Mouse (Mus musculus): ENCODE data around the gene Bcas3.

Bcas3 gene

DNA sequence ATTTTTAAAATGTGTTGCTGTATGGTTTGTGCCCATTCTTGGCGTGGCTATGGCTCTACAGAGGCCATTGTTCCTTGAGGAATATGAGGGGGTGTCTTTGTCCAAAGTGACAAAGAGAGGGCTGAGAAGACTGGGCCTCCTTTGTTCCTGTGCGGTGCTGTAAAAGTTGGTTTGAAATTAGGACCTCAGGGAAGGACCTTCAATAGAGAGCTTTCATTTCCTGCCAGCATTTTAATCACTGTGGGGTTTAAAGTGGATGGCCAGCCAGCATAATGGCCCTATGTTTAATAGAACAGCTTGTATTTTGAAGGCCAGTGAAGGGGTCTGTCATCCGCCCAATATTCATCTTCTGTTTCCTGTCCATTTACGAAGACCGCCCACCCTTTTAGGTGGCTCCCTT, 325.7 kb downstream of the Bcas3 start:
- DNase-seq: no peak

DNA sequence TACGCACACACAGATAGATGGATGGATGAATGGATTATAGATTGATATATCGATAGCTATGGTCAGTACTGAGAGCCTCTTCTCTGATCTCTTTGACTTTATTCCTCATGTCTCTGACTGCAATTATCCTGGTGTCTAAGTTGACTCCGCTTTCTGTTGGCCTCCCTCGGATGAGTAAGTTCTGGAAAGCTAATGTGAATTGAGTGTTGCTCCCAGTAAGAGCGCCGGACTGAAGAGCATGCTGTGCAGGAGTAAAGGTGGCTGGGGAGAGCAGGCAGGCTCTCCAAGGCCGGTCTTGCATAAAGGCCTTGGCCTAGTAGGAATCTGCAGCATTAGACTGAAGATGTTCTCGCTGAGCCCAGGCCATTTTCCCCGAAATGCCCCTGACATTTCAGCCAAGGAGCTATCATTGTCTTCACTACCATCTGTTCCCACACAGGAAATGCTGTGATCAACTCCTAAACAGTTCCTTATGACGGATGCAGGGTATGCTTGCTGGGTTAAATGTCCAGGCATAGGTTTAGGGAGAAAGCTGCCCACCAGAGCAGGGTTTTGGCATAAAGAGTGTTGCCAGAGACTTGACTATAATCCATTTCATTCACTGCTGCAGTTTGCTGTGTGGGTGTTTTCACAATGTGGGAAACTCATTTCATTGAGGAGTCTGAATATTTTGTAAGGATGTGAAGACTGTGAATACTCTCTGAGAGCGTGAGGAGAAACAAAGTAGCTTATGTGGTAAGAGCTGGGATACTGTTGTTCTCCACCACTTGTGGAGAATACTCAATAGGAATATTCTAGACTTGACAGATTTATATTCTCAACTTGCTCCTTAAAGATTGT, 328.8 kb downstream of the Bcas3 start:
- no peak for DNase-seq

DNA sequence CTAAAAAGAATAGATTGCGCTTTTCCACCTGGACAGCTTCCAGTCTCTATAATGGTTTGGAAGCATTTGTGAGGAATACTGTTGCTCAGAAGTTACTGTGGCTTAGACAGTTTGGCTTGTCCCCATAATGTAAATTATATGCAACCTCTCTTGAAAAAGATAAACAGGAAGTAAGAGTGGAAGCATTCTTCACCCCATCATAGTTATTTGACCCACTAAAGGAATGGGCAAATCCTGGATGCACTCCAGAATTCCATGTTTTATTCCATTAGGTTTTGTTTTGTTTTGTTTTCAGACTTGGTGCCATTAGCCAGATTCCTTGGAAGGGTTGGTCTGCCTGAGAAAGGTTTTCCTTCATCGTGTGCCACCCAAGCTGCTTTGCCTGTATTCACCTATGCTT, 332.0 kb downstream of the Bcas3 start:
- DNase-seq: no peak

DNA sequence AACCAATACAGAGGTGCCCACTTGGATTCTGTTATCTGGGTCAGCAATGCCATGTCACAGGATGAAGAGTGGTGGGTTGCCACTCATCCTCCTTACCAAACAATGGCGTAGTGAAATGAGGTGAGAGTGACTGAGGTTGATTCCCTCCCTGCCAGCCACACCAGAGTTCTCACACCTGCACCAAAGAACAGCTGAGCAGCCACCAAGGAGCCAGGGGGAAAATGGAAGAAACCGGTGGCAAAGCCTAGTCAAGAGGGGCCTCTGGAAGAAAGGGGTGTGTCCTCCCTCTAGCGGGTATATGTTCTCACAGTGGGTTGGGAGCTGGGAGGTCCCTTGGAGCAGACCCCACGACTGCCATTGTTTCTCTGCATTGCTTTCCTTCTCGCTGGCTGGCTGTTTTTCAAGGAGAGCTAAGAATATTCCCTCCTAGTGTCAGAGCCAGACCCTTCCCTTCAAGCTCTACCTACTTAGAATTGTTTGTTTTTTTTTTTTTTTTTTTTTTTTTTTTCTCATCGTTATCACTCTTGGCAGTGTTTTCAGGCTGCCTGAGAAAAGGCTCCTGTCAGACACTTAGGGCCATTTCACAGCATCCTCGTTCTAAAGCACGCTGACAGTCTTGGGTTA, 335.0 kb downstream of the Bcas3 start:
- DNase-seq: no peak

DNA sequence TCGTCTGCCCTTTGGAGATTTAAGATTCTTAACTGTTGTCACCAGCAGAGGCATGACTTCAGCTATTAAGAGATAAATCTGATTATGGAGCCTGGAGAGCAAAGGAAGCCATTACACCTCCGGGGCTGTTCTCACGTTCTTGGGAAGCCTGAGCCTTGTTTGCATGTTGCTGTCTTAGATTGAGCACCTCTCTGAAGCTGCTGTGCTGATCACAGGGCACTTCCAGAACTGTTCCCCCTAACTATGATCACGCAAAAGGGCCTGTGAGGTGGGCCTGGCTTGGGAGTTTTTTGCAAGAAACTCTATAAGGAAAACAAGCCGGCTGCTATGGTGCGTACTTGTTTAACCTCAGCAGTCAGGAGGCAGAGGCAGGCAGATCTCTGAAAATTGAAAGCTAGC, 335.5 kb downstream of the Bcas3 start:
- DNase-seq: no peak

DNA sequence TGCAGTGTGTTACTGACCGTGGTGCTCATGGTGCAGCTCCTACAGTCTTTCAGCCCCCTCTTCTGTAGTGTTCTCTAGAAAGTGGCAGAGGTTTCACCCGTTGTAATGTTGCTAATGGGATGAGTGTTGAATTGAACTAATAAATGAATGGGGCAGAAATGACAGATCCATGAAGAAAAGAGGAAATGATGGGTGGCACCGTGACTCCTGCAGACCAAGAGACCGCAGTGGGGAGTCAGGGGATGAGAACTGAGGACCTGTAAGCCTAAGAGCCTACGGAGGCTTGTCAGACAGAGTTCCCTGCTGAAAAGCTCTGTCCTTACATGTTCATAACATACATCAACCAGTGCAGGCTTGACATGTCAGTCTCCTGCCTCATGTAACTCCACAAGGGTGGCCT, 336.3 kb downstream of the Bcas3 start:
- DNase-seq: no peak

DNA sequence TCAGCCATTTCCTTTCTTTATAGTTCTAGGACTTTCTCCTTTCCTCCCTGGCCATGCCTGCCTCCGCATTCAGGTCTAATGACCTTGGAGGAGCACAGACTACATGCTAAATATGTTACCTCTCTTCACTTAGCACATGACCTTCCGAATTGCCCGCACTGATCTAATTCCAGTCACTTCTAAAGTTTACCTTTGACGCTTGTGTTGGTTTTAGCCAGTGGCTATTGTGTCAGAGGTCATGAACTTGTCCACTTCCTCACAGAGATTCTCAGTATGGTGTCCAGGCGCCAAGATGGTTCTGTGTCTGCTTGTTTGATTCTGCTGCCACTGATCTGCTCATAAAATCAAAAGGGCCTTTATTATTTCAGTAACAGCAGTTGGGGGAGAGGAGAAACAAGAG, 338.3 kb downstream of the Bcas3 start:
- DNase-seq: no peak

DNA sequence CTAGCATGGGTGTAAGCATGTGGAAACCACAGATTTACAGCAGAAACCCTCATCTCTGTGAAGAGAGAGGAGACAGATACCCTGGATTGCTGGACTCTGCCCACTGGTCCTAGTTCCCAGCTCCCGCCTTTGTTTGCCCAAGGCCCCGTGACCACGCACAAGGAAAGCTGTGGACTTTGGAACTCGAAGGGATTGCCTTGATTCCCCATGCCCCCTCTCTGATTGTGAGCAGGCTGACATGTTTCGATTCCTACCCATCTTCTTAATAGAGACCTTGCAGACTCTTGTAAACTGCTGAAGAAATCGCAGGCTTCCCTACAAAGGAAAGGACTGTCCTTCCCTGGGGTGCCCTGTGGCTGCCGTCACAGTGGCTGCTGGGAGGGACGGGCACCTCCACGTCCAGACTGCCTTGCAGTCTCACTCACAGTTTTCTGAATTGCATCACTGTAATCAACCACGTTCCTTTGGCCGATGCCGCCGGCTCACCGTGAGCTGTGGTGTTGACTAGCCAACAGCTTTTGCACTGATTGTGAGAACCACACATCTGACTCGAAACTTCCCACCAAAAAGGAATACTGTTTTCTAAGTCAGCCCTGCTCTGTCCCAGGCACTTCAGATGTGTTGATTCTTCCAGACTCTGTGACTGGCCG, 342.8 kb downstream of the Bcas3 start:
- peak; percentile 43 for DNase-seq

DNA sequence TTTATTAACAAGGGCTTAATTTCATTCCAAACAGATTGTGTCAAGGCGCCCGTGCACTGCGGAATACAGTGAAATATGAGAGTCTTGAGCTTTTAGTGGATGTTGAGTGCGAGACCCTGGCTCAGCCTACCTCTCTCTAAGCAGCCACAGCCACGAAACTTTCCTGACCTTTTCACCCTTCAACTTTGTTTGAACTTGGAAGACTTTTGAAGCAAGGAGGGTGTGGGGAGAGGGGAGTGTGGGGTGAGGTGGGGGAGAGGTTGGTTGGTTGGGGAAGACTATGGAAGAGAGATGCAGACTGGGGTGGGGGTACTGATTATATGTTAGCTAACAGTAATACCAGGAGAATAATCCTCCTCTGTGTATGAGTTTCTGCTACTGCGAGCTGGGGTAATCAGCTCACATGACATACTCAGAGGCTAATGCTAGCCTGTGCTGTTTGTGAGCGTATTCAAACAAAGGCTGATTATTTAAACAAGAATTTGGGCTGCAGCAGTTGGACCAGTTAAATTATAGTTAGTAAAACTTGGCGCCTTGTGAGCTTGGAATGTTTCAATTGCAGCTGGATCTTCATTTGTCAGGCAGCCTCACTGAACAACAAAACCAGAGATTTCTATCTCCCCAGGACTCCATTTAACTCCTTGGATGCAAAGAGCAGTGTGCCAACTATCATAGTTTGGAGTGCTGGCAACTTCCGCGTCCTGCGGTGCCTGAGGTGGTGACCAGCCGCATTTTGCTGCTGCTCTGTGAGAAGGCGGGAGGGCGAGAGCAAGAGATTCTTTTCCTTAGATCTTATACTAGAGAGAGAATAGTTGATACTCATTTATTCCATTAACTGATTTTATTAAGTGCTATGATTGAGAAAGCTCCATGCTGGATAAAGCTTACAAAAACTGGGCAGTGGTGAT, 343.8 kb downstream of the Bcas3 start:
- no peak for DNase-seq

DNA sequence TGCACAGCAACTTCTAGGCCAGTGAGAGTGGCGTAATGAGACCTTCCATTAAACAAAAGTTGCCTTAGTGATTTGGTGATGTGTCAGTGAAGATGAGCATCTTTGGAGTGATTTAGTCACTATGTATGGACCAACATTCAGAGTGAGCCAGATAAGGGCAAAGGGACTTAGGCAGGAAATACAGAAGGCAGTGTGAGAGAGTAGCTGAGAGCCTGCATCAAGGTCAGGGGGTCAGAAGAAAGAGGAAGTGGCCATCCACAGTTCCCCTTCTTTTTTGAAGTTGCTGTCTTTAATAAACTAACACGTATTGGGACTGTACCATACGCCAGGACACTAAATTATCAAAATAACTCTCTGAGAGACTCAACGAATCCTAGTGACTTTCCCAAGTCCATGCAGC, 344.5 kb downstream of the Bcas3 start:
- no peak for DNase-seq

DNA sequence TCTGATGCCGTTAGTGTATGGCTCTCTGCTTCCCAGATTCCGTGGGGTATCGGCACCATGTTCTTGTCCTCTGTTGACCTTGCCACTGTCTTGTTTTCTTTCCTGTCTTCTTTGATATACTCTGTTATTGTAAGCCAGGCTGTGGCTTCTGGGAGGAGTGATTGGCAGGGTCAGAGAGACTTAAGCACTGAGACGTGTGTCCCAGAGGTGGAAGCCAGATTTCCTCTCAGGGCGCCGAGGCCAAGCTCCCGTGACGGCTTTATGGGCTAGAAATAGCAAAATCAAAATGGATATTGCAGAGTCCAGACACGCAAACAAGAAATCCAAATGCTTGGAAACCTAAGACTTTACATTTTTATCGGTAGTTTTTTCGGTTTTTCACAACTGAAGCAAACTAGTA, 345.3 kb downstream of the Bcas3 start:
- no peak for DNase-seq

DNA sequence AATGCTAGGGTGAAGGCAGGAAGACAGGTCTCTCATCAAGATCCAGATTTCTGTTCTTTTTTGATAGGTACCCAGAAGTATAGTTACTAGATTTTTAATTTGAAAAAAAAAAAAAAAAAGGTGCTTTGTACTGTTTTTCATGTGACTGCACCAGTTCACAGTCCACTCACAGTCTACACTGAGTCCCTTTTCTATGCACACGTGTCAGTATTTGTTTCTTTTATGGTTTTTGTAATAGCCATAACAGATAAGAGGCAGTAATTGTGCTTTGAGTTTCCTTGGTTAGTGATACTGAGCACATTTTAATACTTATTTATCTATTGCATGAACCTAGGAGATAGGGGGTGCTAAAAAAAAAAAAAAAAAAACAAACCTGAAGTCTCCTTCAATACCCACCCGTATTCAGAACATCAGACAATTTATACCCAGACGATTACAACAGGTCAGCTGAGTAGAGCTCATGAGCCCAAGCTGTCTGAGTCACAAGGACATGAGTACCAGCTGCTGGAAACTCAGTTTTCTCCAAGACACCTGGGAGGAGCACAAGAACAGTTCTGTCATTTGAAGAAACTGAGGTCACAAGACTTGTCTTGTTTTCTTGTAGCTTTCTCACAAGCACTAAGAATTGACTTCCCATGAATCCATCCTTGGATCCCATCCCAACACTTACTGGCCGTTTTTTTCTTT, 351.2 kb downstream of the Bcas3 start:
- no peak for DNase-seq

DNA sequence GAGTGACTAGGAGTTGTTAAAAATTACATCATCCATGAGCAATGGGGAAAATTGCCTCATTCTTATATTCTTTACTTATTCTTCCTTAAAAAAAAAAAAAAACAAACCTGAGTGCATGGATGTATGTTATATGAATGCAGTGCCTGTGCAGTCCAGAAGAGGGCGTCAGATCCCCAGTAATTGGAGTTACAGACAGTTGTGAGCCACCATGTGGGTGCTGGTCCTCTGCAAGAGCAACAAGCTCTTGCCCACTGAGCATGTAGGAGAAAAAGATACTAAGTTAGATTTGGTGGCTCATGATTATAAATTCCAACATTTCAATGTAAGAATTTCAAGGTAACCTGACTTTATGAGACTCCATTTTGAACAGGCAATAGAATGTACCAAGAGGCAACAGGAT, 353.7 kb downstream of the Bcas3 start:
- no peak for DNase-seq

DNA sequence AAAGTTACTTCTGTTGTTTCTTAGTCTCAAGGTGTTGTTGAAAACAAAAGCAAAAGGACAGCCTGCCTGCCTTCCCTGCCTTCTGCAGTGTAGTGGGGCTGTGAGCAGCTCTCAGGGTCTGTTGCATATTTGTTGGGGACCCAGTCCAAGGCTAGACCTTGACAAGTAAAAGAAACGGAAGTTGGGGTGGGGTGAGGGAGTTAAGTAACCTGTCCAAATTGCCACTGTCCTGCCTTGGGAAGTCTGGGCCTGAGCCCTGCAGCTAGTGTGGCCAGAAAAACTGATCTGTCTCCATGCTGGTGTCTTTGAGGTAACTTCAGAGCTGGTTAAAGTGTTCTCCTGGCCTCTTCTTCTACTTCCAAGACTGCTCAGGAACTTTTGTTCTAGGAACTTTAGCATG, 354.5 kb downstream of the Bcas3 start:
- no peak for DNase-seq

DNA sequence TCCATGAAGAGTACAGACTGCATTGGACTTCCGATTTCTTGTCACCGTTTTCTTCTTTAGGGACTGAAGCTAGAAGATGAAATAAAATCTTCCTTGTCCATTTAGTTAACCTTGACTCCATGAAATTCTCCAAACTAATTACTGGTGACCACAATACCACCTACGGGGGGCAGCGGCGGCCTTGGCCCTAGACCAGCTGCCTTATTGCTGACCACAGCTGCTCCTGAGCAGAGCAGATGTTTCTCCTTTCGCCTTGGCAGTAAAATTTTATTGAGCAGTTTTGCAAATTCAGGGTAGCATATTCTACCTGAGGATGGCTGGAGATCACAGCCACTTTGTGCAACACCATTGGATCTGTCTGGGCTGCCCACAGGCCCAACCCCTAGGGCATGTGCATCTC, 356.2 kb downstream of the Bcas3 start:
- no peak for DNase-seq

DNA sequence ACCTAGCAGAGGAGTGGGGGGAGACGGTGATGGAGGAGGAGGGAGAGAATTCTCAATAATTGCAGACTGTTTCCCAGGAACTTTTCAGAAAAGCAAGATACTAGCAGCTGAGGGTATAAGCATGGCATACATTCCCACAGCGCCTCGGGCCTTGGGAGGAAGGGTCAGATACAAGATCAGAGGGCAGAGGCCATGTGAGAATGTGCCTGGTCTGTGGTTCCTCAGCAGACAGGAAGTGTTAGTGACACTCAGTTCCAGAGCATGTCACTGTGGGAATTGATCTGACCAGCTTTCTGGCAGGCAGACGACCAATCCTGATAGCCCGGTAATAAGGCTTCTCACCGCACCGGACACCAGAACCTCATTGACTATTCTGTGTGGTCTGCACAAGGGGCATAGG, 357.2 kb downstream of the Bcas3 start:
- DNase-seq: no peak

DNA sequence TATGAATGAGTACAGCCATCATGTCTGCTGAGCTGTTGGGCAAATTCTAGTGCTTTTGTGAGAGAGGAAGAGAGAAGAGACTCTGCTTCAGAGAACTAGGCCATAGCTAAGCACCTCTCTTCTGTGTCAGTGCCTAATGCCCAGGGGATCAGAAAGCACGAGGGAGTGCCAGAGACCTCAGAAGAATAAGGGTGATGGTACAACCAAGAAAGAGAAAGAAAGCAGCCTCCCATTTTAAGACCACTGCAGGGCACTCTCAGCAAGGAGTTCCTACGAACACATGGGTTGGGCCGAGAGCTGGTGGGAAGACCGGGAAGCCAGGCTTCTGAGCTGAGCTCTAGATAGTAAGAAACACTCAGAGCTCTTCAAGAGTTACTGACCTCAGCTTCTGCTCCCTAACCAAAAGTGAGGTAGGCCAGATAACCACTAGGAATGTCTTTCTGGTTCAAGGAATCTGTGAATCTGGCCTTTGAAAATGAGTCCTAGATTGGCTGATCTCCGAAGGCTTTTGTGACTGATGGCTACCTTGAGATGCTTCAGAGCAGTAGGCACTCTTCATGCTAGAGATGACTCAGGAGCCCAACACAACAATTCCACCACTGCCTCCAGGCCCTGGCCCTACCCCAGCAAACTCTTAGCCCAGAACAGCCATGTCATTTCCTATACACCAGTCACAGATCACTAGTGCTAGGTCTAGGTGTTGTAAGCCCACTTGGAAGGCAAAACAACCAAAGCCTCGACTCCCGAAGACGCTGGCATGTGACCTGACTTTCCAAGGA, 359.2 kb downstream of the Bcas3 start:
- no peak for DNase-seq

DNA sequence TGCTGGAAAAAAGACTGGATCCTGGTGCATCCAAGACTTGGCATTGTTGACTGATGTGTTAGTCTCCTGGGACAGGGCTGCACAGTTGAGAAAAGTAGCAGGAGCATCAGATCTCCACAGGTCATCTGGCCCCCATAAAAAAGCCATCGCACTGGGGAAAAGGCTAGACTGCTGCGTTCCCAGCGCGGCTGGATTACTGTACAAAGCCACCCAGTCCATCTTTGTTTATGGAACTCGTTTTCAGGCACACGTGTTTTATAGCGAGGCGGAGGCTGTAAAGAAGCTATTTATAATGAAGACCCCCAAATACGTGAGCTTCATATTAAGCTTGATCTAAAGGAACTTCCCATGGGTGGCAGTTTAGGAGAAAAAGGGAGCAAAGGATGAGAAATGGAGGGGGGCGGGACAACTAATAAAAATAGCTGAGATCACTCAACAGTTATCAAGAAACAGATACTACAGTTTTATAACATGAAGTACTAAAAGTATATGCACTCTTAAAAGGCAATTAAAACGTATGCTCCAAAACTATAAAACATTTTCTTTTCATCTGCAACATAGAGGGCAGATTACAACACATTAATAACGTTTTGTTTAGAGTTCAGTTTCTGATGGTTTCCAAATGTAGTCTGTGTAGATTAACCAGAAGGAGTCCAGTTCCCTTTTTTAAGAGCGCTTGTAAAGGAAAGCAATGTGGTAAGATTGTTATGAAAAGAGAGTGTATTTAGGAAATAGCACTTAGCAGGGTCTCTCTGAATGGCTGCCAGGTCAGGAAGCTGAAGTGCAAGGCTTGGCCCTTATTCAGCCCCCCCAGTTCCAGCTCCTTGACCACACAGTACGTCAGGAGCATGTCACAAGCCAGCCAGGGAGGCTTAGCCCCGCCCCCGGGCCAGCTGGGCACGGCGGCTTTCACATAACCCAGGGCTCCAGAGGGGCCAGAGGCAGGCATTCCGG, 360.2 kb downstream of the Bcas3 start:
- peak; percentile 93 for DNase-seq

DNA sequence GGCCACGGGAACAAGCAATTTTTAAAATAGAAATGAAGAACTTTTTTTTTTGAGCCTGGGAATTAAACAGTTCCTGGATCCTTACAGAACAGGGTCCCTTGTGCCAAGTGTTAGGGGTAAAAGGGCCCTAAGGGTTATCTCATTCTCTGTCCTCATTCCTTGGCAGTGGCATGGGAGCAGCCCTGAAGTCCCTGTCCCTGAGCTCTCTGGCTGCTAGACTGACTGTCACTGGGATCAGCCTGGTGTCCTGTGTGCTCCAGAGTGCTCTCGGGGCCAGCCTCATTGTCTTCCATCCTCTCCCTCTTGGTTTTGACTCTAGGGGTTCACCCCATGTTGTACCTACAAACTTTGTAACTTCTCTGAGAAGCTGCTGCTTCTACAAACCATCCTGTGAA, 360.8 kb downstream of the Bcas3 start:
- no peak for DNase-seq

DNA sequence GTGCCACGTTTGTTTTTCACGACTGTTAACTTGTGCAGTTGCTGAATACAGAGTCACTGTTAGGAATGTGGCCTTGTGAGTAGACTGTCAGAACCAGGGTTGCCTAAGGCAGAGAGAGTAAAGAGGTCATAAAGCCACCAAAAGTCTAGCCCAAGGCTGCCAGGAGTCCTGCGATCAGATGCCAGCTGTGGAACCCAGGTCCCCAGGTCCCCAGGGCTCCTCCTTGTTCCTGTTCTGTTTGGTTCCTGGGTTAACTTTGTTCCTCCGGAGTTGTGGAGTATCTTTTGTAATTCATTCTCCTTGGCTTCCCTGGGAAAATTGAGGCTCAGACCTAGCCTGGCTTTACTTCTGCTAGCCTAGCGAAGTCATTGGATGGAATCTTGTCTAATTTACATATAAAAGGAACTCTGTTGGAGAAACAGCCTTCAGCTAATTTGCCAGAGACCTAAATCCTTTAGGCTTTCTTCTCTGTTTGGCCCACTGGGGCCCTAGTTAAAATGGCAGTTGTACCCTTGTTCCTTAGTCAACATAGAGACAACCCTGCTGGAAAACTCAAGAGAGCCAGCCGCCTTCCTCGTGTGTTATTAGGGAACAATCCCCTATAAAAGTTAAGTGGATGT, 361.5 kb downstream of the Bcas3 start:
- no peak for DNase-seq

Data from kidney, postnatal 10 days (tissue).